Mouse (Mus musculus) frontal cortex, postnatal 25 days (tissue): ENCODE measurements around the gene Thra.

ENCODE experiments used
- DNase-seq, 2 experiments: peaks; one replicate each; pipeline ENCODE4 v3.0.0; 2022; ENCODE audit warnings: low spot score in 2 of 2

The Thra gene

DNA sequence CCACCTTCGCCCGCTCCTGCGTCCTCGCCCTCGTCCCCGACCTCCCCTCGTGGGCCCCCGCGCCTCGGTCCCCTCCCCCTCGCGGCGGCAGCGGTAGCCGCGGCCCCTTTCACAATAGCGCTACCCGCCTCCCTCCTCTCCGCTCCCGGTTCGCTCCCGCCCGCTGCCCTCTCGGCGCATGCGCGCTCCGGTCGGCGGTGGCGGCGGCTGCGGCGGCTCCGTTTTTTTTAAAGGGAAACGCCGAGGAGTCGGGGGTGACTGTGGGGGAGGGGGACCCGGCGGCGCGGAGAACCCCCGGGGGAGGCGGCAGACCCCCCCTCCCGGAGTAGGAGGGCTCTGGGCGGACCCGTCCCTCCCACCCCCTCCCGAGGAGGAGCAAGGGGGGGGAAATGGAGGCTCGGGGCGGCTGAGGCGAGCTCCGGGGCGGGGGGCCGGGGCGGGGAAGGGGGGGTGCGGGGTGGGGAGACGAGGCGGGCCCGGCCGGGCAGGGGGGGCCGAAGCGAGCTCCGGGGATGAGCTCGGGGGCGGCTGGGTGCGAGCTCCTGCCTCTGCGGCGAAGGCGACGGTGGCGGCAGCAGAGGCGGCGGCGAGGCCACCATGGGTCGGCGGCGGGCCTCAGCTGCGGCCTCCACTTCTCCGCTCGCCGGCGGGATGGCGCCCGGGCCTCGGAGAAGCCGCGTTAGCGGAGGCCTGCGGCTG is 54.7 kb downstream of the Thra start, which contains the start of gene Msl1:
Gene Msl1, plus strand, starts transcription at position 502 of the 699 bp plus-strand sequence.
- peak; percentile 68 to 79 for DNase-seq

GRCm38 (mm10) chr11:98795714-98796514 is 55.5 kb downstream of the Thra start:
- DNase-seq: no peak

DNA sequence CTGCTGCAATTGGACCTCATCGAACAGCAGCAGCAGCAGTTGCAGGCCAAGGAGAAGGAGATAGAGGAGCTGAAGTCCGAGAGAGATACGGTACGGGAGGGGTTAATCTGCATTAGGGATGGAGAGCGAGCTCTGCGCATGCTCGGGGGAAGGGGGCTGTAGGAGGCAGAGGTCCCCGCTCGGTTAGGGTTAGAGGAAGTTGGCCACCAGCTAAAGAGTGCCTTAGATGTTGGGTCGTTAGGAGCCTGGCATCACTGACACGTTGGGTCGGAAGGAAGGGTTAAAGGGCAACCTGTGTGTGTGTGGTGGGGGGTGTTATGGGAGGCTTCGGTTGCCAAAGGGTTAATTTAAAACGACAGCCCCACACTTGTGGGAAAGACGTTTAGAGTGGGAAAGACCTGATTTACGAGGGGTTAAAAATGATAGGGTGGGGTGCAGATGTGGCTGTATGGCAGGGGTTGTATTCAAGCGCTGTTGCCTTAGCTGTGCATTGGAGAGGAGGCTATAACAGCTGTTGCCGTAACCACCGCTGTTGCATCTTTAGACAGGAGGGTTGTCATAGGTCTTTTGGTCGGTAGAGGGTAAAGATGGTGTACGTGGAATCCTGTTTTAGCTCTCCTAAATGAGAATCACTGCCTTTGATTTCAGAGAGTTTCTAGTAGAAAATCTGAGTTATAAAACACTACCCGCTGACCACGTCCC is 56.2 kb downstream of the Thra start:
- DNase-seq: peak in 1 of 2 experiments; percentile 65

- DNase-seq: no peak
These were observed 56.9 kb downstream of the Thra start for GRCm38 (mm10) chr11:98797306-98797705.

GRCm38 (mm10) chr11:98797909-98798308 is 57.5 kb downstream of the Thra start:
- no peak for DNase-seq

- DNase-seq: no peak
These were observed 64.2 kb downstream of the Thra start, which contains the start of gene Casc3 for GRCm38 (mm10) chr11:98804605-98805004. Casc3 (plus strand) TSS chr11:98804905.

- no peak for DNase-seq
These were observed 68.0 kb downstream of the Thra start for GRCm38 (mm10) chr11:98808417-98808816.

- peak; percentile 96 to 97 for DNase-seq
These were observed 69.2 kb downstream of the Thra start for GRCm38 (mm10) chr11:98809457-98810290.

DNA sequence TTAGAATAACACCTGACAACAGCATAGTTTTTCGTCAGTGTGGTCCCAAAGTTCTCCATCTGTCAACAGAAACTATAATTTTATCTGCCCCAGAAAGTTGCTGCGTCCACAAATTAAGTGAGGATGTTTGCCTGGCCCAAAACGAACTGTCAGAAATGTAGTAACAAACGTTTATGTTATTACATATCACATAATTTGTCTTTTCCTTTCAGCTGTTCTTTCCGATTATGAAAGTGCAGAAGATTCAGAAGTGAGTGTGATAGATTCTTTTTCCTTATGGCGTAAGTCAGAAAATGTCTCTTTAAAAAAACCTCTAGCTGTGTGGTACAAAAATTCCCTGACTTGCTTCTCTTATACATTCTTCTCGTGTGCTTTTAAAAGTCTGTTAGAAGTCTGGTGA is 70.2 kb downstream of the Thra start:
- no peak for DNase-seq

- no peak for DNase-seq
These were observed 76.3 kb downstream of the Thra start for GRCm38 (mm10) chr11:98816706-98817239.
